Mouse (Mus musculus) heart, embryonic 16.5 days (tissue): Measurements from ENCODE around the gene Rbm20. TPM values are rescaled to one million over a fixed set of nuclear protein-coding genes. Genes with fewer than 3 reads are reported as not detected.

Source experiments
- ATAC-seq: fragments of 200-750 bp; cut with Nextera tagmentation; replicated peaks from 2 replicates; pipeline ENCODE4 v1.8.0; 2017; ENCODE audit warnings: moderate number of reproducible peaks; ENCODE audit not compliant: insufficient read depth, low FRiP score; ENCODE audit errors: extremely low read depth
- H3K27ac ChIP-seq: fragments of 300-500 bp; sonication (generic); 2 replicates; pipeline ENCODE4 v1.5.1; 2014; ENCODE audit warnings: mild to moderate bottlenecking, low read length, control low read depth, moderate library complexity
- H3K27me3 ChIP-seq: fragments of 300-500 bp; sonication (generic); 2 replicates; pipeline ENCODE4 v1.6.1; 2014; ENCODE audit warnings: low read length, mixed read lengths; ENCODE audit not compliant: control insufficient read depth, insufficient read depth
- H3K36me3 ChIP-seq: fragments of 300-500 bp; sonication (generic); 2 replicates; pipeline ENCODE4 v1.6.1; 2014; ENCODE audit not compliant: control insufficient read depth, insufficient read depth
- H3K4me1 ChIP-seq: fragments of 300-500 bp; sonication (generic); 2 replicates; pipeline ENCODE4 v1.6.1; 2014; ENCODE audit warnings: low read length, mixed read lengths; ENCODE audit not compliant: control insufficient read depth, insufficient read depth
- H3K4me2 ChIP-seq: fragments of 300-500 bp; sonication (generic); 2 replicates; pipeline ENCODE4 v1.6.1; 2014; ENCODE audit warnings: low read depth, mild to moderate bottlenecking, control low read depth, low read length
- H3K4me3 ChIP-seq: fragments of 300-500 bp; sonication (generic); 2 replicates; pipeline ENCODE4 v1.5.1; 2014; ENCODE audit warnings: mild to moderate bottlenecking, control low read depth, low read length
- H3K9ac ChIP-seq: fragments of 300-500 bp; sonication (generic); 2 replicates; pipeline ENCODE4 v1.6.1; 2014; ENCODE audit warnings: low read length, control low read depth
- H3K9me3 ChIP-seq: fragments of 300-500 bp; sonication (generic); replicated peaks from 2 replicates; pipeline ENCODE4 v1.6.1; 2016; ENCODE audit warnings: low read length; ENCODE audit not compliant: control insufficient read depth
- WGBS: fragments of 180-500 bp; shearing (Covaris S2); extraction: QIAGEN DNeasy Blood & Tissue Kit; methylation state at CpG from one replicate; pipeline ENCODE4 v1.1.7; 2014; 5-methylcytosine and 5-hydroxymethylcytosine counted together
- polyA plus RNA-seq: library from polyadenylated mRNA; unstranded; fragments of >200 nt; fragmentation: Nextera tagmentation; extraction: Ambion mirVana; gene quantifications from 2 replicates; pipeline ENCODE4 v1.2.1, GENCODE M21; 2015

Rbm20 gene
- polyA plus RNA-seq, 1 experiment from 2014 or later: 48.1 TPM

GRCm38 (mm10) chr19:53841915-53842314, 164.8 kb downstream of the Rbm20 start:
- Histone ChIP-seq H3K4me1 (0 out of 2 replicates have a peak, but pooled peaks cover 2% of the 10 kb centered on the region), H3K4me2 (no peak overlapping the region), H3K9me3 (no peaks in the 10 kb centered on the region), H3K4me3 (no peak overlapping the region), H3K27me3 (no peaks in the 10 kb centered on the region), H3K36me3 (peaks cover 49% of the 10 kb centered on the region), H3K27ac (no peak overlapping the region), H3K9ac (no peak overlapping the region)
- ATAC-seq: no peak
- 68% methylated on average over 8 of the region's 8 CpGs for WGBS

- peak overlapping the region; percentile 38; the same call in 1 of the 2 replicates for H3K27ac ChIP-seq
- H3K27me3 ChIP-seq: no peaks in the 10 kb centered on the region
- peaks cover 46% of the 10 kb centered on the region for H3K36me3 ChIP-seq
- H3K4me1 ChIP-seq: peaks cover 4% of the 10 kb centered on the region; the same call in 1 of the 2 replicates
- no peak overlapping the region for H3K4me2 ChIP-seq
- peak; percentile 45; the same call in 1 of the 2 replicates for ATAC-seq
- no peak overlapping the region for H3K9ac ChIP-seq
- WGBS: 47% methylated on average over 8 of the region's 8 CpGs
- no peaks in the 10 kb centered on the region for H3K9me3 ChIP-seq
- no peak overlapping the region for H3K4me3 ChIP-seq
Observed at GRCm38 (mm10) chr19:53843972-53844371, 166.9 kb downstream of the Rbm20 start.

- H3K36me3 ChIP-seq: peaks cover 27% of the 10 kb centered on the region
- H3K9me3 ChIP-seq: no peaks in the 10 kb centered on the region
- H3K4me2 ChIP-seq: no peak overlapping the region
- WGBS: 68% methylated on average over 10 of the region's 10 CpGs
- no peak overlapping the region for H3K4me3 ChIP-seq
- H3K9ac ChIP-seq: no peak overlapping the region
- peaks cover 20% of the 10 kb centered on the region for H3K4me1 ChIP-seq
- no peak for ATAC-seq
- H3K27ac ChIP-seq: peak overlapping the region; percentile 9
- H3K27me3 ChIP-seq: no peaks in the 10 kb centered on the region
Observed at GRCm38 (mm10) chr19:53848272-53848995, 171.3 kb downstream of the Rbm20 start.

GRCm38 (mm10) chr19:53850166-53850922, 173.2 kb downstream of the Rbm20 start:
- peak; percentile 72 for ATAC-seq
- H3K4me1 ChIP-seq: peaks cover 20% of the 10 kb centered on the region
- peaks cover 27% of the 10 kb centered on the region for H3K36me3 ChIP-seq
- H3K27me3 ChIP-seq: no peaks in the 10 kb centered on the region
- no peak overlapping the region for H3K4me3 ChIP-seq
- WGBS: 24% methylated on average over 18 of the region's 18 CpGs
- peak overlapping the region; percentile 18 for H3K9ac ChIP-seq
- H3K4me2 ChIP-seq: peak overlapping the region; percentile 0
- H3K9me3 ChIP-seq: no peaks in the 10 kb centered on the region
- H3K27ac ChIP-seq: peak overlapping the region; percentile 86

- no peaks in the 10 kb centered on the region for H3K9me3 ChIP-seq
- no peak for ATAC-seq
- no peak overlapping the region for H3K9ac ChIP-seq
- 75% methylated on average over 13 of the region's 13 CpGs for WGBS
- no peaks in the 10 kb centered on the region for H3K27me3 ChIP-seq
- peaks cover 22% of the 10 kb centered on the region for H3K4me1 ChIP-seq
- no peak overlapping the region for H3K4me2 ChIP-seq
- H3K27ac ChIP-seq: peak overlapping the region; percentile 19; the same call in 1 of the 2 replicates
- H3K36me3 ChIP-seq: peaks cover 28% of the 10 kb centered on the region
- H3K4me3 ChIP-seq: no peak overlapping the region
Observed at GRCm38 (mm10) chr19:53851352-53851751, 174.2 kb downstream of the Rbm20 start.

GRCm38 (mm10) chr19:53851826-53852698, 175.0 kb downstream of the Rbm20 start:
- Histone ChIP-seq H3K27me3 (no peaks in the 10 kb centered on the region), H3K9me3 (no peaks in the 10 kb centered on the region), H3K9ac (no peak overlapping the region), H3K36me3 (peaks cover 31% of the 10 kb centered on the region), H3K4me1 (peaks cover 25% of the 10 kb centered on the region), H3K4me2 (no peak overlapping the region), H3K27ac (peak overlapping the region; percentile 19; the same call in 1 of the 2 replicates), H3K4me3 (no peak overlapping the region)
- no peak for ATAC-seq
- 77% methylated on average over 14 of the region's 14 CpGs for WGBS

- no peak overlapping the region for H3K4me3 ChIP-seq
- H3K9me3 ChIP-seq: no peaks in the 10 kb centered on the region
- peaks cover 26% of the 10 kb centered on the region for H3K4me1 ChIP-seq
- no peak overlapping the region for H3K27ac ChIP-seq
- peaks cover 31% of the 10 kb centered on the region for H3K36me3 ChIP-seq
- H3K27me3 ChIP-seq: no peaks in the 10 kb centered on the region
- no peak for ATAC-seq
- WGBS: 63% methylated on average over 15 of the region's 15 CpGs
- no peak overlapping the region for H3K4me2 ChIP-seq
- no peak overlapping the region for H3K9ac ChIP-seq
Observed at GRCm38 (mm10) chr19:53852699-53853451, 175.8 kb downstream of the Rbm20 start.

- Histone ChIP-seq H3K4me1 (peaks cover 23% of the 10 kb centered on the region), H3K27ac (no peak overlapping the region), H3K9me3 (no peaks in the 10 kb centered on the region), H3K36me3 (peaks cover 30% of the 10 kb centered on the region), H3K27me3 (no peaks in the 10 kb centered on the region), H3K9ac (no peak overlapping the region), H3K4me2 (no peak overlapping the region), H3K4me3 (no peak overlapping the region)
- 52% methylated on average over 4 of the region's 4 CpGs for WGBS
- ATAC-seq: no peak
Observed at GRCm38 (mm10) chr19:53854978-53855377, 177.9 kb downstream of the Rbm20 start.
